14 mouse cellular contexts compared by ENCODE assay signal in the genomic region with DNA sequence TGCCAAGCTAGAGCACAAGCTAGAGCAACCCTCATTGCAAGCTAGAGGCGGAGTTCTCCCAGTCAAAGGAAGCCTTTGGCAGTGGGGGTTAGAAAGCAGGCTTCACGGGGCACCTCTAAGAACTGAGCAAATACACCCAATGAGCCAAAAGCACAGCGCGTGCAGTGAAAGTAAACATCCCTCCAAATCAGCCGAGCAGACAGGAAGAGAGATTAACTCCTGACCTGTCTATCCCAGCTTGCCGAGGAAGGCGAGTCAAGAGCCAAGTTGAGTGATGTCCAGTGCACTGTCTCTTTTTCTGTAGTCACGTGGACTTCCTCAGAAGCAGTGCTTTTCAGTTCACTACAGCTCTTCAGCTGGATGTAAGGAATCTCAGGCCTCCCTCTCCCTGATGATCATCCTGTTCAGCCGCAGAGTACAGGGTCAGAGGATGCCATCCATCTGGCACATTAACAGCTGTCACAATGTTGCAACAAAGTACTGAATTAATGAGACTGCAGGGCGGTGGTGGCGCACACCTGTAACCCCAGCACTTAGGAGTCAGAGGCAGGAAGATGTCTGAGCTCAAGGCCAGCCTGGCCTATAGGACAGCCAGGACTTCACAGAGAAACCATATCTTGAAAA. TPM values are rescaled to one million over a fixed set of nuclear protein-coding genes. Genes with fewer than 3 reads are reported as not detected.
DNase-seq lines count a peak whose midpoint lies in the region; ATAC-seq lines count a peak whose summit lies in the region.
"Had no signal": no experiment of that assay in that cellular context is flagged by ENCODE, and none has a peak within 500 bp of the region (broad histone marks: within the 10 kb centered on the region; RNA-seq: fewer than 3 reads in every experiment).

No protein-coding gene starts in this region.

- peak overlapping the region; percentile 35; the same call in 1 of the 2 replicates for H3K27ac ChIP-seq in liver, embryonic 11.5 days (ENCODE audit: low read depth, low read length)
- H3K27ac ChIP-seq: heart, adult 2 months; hindbrain, embryonic 12.5 days had no signal

- ATAC-seq in liver, embryonic 11.5 days (replicated peaks; ENCODE audit: low FRiP score) = peak; percentile 44; the same call in 1 of the 2 replicates
- ATAC-seq: forebrain, postnatal 0 days had no signal

- H3K4me1 ChIP-seq in liver, embryonic 11.5 days (replicated peaks; ENCODE audit: control insufficient read depth, insufficient read depth, low read length) = peaks cover 5% of the 10 kb centered on the region
- H3K4me1 ChIP-seq: hindbrain, embryonic 12.5 days had no signal

- DNase-seq in embryo, embryonic 10 days (ENCODE audit: low spot score) = peak; percentile 41
- DNase-seq in embryo, embryonic 11 days = no peak
- peak; percentile 48 for DNase-seq in kidney, adult 18-20 months
- DNase-seq in liver, embryonic 11.5 days (ENCODE audit: low spot score) = no peak
- DNase-seq in lung, postnatal 14 days = peak; percentile 68
- DNase-seq in left cerebral cortex, postnatal 14 days (ENCODE audit: low spot score in 2 of 2) = no peak
- no peak for DNase-seq in ovary, postnatal 10 days (ENCODE audit: low spot score)
- no peak for DNase-seq in right cerebral cortex, adult 18-20 months
- DNase-seq: cerebellum, adult 11-12 months; forebrain, postnatal 0 days; heart, adult 2 months; retina, postnatal 1 day; thymus, postnatal 14 days had no signal

- H3K9ac ChIP-seq in liver, embryonic 11.5 days (ENCODE audit: low read depth, low read length) = no peak overlapping the region
- H3K9ac ChIP-seq: forebrain, postnatal 0 days; hindbrain, embryonic 12.5 days had no signal

- no peak overlapping the region for H3K4me2 ChIP-seq in liver, embryonic 11.5 days
- H3K4me2 ChIP-seq: hindbrain, embryonic 12.5 days had no signal

- intact Hi-C loops in left cerebral cortex, postnatal 14 days (cut with DNase I) = no loop called here

- 43% methylated on average over 11 of the region's 11 CpGs for WGBS in liver, embryonic 11.5 days

- H3K9me3 ChIP-seq in liver, embryonic 11.5 days (ENCODE audit: control insufficient read depth, low read length) = no peaks in the 10 kb centered on the region

- H3K36me3 ChIP-seq in liver, embryonic 11.5 days (ENCODE audit: control insufficient read depth, insufficient read depth, low read length) = no peaks in the 10 kb centered on the region; the same call in 1 of the 2 replicates

- H3K4me3 ChIP-seq in liver, embryonic 11.5 days (ENCODE audit: low read depth, low read length) = no peak overlapping the region
- H3K4me3 ChIP-seq: heart, adult 2 months; hindbrain, embryonic 12.5 days had no signal

- no peaks in the 10 kb centered on the region for H3K27me3 ChIP-seq in liver, embryonic 11.5 days (replicated peaks; ENCODE audit: control insufficient read depth, insufficient read depth, low read length)
- H3K27me3 ChIP-seq: hindbrain, embryonic 12.5 days had no signal

RNA-seq across cellular contexts. Expression of a gene that starts 19.4 kb away (rescaled TPM):
- 9.3 and 11.7 TPM in 2 replicates for polyA plus RNA-seq in liver, embryonic 11.5 days (2014; fragmentation: Nextera tagmentation; extraction: Ambion mirVana)
- total RNA-seq in left cerebral cortex, postnatal 14 days (2021) = 1 to 10 TPM; 6.7 to 9.2 TPM

RNA-seq across cellular contexts. Expression of a gene that starts 26.2 kb away (rescaled TPM):
- polyA plus RNA-seq in liver, embryonic 11.5 days (2014; fragmentation: Nextera tagmentation; extraction: Ambion mirVana) = 5.1 and 5.9 TPM in 2 replicates
- 10 to 100 TPM; 14.5 to 15.4 TPM for total RNA-seq in left cerebral cortex, postnatal 14 days (2021)

RNA-seq across cellular contexts. Expression of a gene that starts 33.5 kb away (rescaled TPM):
- polyA plus RNA-seq in liver, embryonic 11.5 days (2014; fragmentation: Nextera tagmentation; extraction: Ambion mirVana) = 39.1 and 43.8 TPM in 2 replicates
- 10 to 100 TPM; 15.7 to 16.0 TPM for total RNA-seq in left cerebral cortex, postnatal 14 days (2021)

Comparison
In these comparisons a context has a peak if more than half of its experiments do, and no peak if none do; other contexts are left out.
1. DNase-seq: peak in embryo, embryonic 10 days (single experiment), kidney, adult 18-20 months (single experiment) and lung, postnatal 14 days (single experiment); none in embryo, embryonic 11 days (single experiment), liver, embryonic 11.5 days (single experiment), left cerebral cortex, postnatal 14 days (0 of 2), ovary, postnatal 10 days (single experiment) and right cerebral cortex, adult 18-20 months (single experiment).